Mouse (Mus musculus): ENCODE results near the gene Car5a.

Gene Car5a

GRCm38 (mm10) chr8:121932668-121933520 is 11.8 kb downstream of the Car5a start:
- DNase-seq (ENCODE audit: low read depth) = no peak

- no peak for DNase-seq (ENCODE audit: low read depth)
Observed at GRCm38 (mm10) chr8:121932026-121932667, 12.6 kb downstream of the Car5a start.

DNA sequence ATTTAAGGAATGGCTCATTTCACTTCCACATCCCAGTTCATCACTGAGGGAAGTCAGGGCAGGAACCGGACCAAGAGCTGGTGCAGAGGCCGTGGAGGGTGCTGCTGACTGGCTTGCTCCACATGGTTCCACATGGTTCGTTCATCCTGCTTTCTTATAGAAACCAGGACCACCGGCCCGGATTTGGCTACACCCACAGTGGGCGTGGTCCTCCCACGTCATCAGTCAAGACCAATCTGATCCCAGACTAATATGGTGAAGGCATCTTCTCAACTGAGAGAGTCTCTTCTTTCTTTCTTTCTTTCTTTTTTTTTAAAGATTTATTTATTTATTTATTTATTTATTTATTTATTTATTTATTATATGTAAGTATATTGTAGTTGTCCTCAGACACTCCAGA is 13.1 kb downstream of the Car5a start:
- DNase-seq (ENCODE audit: low read depth) = no peak

- DNase-seq (ENCODE audit: low read depth) = no peak
Observed at GRCm38 (mm10) chr8:121930047-121930446, 14.7 kb downstream of the Car5a start.

- no peak for DNase-seq (ENCODE audit: low read depth)
Observed at GRCm38 (mm10) chr8:121927316-121927715, 17.4 kb downstream of the Car5a start.

DNA sequence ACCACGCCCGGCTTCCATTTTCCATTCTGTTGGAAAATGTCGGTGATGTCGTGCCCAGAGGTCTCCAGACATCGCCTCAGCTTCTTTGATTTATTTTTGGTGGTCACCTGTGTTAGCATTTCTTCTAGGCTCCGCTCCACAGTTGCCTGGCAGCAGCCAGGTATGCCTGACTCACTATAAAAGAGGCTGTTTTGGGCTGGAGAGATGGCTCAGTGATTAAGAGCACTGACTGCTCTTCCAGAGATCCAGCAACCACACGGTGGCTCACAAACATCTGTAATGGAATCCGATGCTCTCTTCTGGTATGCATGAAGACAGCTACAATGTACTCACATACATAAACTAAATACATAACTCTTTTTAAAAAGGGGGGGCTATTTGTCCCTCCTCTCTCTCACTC is 18.4 kb downstream of the Car5a start:
- DNase-seq (ENCODE audit: low read depth) = no peak

- peak; percentile 73 for DNase-seq (ENCODE audit: low read depth)
Observed at GRCm38 (mm10) chr8:121925624-121926023, 19.1 kb downstream of the Car5a start.

DNA sequence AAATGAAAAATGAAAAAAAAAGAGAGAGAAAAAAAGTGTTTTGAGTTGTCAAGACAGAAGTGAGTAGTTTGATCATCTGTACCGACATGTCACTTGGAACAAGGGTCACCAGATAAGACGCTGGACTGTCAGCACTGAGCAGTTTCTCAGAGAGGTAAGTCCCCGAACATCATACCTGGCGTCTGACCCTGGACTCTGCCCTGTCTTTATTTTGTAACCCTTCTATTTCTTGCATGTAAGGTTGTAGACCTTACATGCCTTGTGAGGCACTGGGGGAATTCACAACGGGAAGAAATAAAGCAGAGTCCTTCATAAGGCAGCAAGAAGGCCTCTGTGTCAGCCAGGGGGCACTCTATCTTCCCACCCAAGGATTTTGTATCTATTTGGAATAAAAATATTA is 20.0 kb downstream of the Car5a start:
- DNase-seq (ENCODE audit: low read depth) = no peak

DNA sequence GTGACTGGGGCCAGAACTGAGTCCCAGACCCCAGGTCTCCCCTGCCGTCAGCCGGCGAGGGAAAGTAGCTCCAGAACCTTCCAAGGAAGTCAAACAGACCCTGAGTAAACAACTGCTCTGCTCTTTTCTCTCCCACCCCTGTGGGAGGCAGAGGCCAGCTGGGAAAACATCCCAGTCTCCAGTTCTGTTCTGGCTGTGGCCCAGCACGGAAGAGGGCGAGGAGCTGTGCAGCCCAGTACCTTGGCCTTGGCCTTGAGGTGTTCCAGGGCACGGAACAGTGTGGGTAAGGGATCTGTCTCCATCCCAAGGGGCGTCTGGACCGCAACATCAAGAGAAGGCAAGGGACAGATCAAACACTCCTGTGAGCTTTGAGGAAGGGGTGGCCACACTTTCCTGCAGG is 22.6 kb downstream of the Car5a start:
- no peak for DNase-seq (ENCODE audit: low read depth)

DNA sequence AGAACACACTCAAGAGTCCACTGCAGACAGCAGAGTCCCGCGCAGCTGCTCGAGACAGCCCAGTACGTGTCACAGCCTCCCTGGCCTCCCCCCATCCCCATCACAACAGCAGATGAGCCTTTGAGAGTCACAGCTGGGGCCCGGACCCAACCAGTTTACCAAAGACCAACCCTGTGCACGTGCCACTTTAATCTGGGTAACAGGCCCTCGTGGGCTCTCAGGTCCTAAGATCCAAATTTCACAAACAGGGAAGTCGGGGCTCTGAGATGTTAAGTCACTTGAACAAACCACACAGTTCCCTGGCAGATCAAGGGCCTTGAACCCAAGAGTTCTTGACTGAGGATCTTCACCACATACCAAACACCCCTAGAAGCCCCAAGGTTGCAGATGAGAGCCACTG is 23.1 kb downstream of the Car5a start:
- DNase-seq (ENCODE audit: low read depth) = no peak

DNA sequence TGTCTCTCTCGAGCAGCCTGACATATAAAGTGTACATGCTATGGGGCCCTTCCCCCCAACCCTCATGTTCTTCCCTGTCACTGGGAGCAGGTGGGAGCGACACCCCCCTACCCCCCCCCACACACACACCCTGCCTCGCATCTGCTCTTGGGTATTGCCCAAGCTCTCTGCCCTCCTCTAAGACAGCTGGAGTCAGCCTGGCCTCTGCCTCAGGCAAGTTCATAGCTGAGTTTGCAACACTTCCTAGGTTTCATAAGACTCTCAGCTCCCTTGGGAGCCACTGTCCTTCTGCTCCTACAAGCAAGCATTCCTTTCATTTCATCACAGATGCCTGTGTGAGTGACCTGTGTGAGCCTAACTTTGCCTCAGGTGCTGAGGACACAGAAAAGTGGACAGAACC is 25.0 kb downstream of the Car5a start:
- DNase-seq (ENCODE audit: low read depth) = no peak

DNA sequence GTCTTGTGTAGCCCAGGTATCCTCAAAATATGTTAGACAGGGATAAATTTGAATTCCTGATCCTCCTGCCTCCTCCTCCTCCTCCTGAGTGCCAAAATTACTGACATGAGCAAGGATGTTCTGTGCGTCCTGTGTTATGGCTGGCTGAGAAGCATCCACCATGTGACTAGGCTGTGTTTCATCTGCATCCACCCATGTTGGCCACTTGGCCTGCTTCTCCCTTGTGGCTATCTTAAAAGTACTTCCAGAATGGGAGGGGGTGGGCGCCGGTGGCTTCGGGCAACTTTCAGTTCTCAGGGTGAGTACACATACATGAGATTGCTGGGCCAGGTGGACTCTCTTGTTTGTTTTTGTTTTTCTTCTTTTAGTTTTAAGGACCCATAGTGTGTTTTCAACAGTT is 25.5 kb downstream of the Car5a start:
- DNase-seq (ENCODE audit: low read depth) = no peak

DNA sequence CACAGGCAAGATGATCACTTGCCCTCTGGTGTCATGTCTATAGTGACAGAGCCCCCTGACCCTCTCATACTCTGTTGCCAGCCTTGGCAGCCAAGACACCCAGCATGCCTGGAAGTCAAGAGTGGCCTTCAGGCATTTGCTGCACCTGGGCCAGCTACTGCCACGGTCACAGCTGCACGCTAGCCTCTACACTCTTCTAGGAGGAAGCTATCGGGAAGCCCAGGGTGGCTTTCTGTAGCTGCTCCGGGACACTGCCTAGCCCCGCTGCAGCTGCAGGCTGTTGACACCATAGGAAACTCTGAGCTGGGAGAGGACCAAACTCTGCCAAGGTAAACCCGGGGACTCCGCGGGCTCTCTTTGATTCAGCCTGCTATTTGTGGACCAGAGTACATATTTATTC is 31.3 kb downstream of the Car5a start:
- no peak for DNase-seq (ENCODE audit: low read depth)

GRCm38 (mm10) chr8:121912831-121913230 is 31.9 kb downstream of the Car5a start:
- DNase-seq (ENCODE audit: low read depth) = no peak

DNA sequence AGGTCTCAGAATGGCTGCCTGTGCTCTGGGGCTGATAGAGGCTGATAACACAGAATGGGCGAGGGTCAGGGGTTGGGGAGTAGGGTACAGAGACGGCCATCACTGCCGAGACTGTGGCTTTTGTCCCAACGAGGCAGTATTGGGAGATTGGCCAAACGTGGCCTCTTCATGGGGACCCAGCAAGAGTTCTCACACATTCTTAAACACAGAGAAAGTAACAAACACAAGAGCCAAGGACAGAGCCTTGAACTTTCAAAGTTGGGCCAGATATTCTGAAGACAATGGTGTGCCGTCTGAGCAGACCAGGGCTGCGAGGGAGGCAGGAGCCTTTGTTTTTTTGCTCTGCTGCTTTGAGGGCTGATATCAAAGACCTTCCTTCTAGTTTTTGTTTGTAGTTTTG is 32.7 kb downstream of the Car5a start:
- no peak for DNase-seq (ENCODE audit: low read depth)

GRCm38 (mm10) chr8:121911400-121911799 is 33.3 kb downstream of the Car5a start:
- DNase-seq (ENCODE audit: low read depth) = no peak

DNA sequence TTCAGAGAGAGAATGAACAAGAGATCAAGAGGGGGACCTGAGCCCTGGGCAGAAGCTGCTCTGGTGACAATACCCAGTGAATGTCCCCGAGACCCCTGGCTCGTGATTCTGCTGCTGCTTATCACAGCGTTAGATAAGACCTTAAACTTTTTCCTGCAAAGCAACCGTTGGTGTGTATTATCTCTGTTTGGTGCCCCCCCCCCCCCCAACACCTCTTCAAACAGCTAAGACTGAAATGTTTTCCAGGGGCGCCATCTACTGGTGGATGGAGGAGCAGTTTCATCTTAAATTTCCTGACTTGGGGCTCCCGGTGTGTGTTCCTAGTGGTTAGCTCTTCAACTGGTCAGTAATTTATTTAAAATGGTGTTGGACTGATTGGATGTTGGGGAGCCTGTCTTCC is 35.0 kb downstream of the Car5a start:
- peak; percentile 90 for DNase-seq (ENCODE audit: low read depth)

- no peak for DNase-seq (ENCODE audit: low read depth)
Observed at GRCm38 (mm10) chr8:121909148-121909541, 35.6 kb downstream of the Car5a start.

- no peak for DNase-seq (ENCODE audit: low read depth)
Observed at GRCm38 (mm10) chr8:121908378-121909147, 36.1 kb downstream of the Car5a start.

DNA sequence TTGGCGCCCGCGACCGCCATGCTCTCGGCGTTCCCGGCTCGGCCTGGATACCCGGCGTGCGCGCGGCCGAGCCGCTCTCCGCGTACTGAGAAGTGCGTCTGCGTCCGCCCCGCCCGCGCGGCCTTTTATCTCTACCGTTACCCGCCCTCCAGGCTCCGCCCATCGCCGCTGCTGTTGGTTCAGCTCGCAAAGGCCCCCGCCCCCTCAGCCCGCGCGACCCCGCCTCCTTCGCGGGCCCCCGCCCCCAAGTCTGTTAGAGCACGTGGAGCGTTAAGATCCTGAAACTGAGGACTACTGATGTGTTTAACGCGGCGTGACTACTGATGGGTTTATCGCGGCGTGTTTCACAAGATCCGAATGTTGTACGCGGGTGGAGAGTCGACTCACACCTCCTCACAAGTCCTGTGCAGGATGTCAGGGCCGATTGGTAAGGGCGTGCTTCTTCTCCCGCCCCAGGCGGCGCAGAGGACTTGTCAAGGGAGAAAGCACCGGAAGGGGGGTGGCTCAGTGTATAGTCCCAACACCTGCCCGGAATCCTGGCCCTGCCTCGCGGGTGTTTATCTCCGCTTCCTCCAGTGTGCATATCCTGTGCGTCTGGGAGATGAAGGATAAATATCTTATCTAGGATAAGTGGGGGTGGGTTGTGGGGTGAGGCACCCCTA is 37.0 kb downstream of the Car5a start, which contains the start of gene Slc7a5:
Slc7a5 (minus strand) TSS at position 108 of the 662 bp plus-strand sequence.
- peak; percentile 92 for DNase-seq (ENCODE audit: low read depth)

DNA sequence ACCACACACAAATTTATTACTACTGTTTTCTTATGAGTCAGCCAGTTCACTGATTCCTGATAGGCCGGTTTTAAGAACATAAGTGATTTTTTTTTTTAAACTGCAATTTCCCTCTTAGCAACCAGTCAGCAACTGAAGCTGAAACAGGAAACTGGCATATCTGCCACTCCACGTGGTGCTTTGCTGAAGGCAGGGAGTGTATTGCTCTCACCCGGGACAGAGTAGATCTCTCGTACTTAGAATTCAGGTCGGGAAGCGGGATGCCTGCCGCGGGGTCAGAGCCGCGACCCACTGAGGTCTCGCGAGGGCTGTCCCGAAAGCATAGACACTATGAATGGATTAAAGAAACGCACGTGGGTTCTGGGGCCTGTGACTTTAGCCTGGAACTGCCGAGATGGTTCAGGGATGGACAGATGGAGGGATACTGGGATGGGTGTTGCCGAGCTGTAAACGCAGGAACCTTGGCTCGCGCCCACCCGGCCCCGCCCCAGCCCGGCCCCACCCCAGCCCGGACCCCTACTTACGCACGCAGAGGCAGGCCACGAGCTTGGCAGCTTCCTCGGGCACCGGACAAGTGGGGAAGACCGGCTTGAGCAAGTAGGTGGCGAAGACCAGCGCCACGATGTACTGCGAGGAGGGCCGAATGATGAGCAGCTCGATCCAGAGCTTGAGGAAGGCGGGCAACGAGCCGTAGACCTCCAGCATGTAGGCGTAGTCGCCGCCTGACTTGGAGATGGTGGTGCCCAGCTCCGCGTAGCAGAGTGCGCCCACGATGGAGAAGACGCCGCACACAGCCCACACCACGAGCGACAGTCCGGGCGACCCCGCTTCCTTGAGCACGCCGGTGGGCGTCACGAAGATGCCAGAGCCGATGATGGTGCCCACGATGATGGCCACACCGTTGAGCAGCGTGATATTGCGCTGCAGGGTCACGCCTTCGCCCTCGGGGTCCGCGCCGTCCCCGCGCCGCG is 37.9 kb downstream of the Car5a start:
- no peak for DNase-seq (ENCODE audit: low read depth)

Measured in c-Kit-positive CD71-negative TER-119-negative erythroid progenitor cells, embryonic 14.5 days (primary cell).